8 mouse cellular contexts compared by ENCODE assay signal in the genomic region with DNA sequence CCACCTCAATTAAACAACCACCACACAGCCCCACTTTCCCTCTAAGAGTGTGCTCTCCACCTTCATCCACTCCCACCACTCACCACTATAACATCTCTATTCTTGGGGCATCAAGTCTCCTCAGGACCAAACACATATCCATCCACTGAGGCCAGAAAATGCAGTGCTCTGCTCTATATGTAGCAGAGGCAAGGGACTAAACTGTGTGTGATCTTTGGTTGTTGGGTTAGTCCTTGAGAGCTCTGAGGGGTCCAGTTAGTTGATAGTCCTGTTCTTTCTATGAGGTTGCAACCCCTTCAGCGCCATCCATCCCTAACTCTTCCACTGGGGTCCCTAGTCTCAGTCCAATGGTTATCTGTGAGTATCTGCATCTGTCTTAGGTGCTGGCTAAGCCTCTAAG. TPM values are rescaled to one million over a fixed set of nuclear protein-coding genes. Genes with fewer than 3 reads are reported as not detected.
DNase-seq lines count a peak whose midpoint lies in the region; ATAC-seq and TF ChIP-seq lines count a peak whose summit lies in the region.

No protein-coding gene starts in this region.

- TF ChIP-seq CTCF in lung, adult 2 months (IDR thresholded peaks at IDR 0.05; ENCODE audit: insufficient read depth, low read length): no peak

- peak; percentile 68 for ATAC-seq in lung, embryonic 15.5 days (ENCODE audit: borderline replicate concordance, extremely low read depth, low FRiP score, low TSS enrichment)
- peak; percentile 44 for ATAC-seq in heart, embryonic 16.5 days (replicated peaks; ENCODE audit: extremely low read depth, insufficient read depth, low FRiP score)
- peak; percentile 51; the same call in 1 of the 2 replicates for ATAC-seq in liver, embryonic 13.5 days (ENCODE audit: low read depth)
- peak; percentile 31 for ATAC-seq in neutrophil, adult 5-6 weeks (ENCODE audit: extremely low read depth, insufficient number of reproducible peaks, low FRiP score, poor library complexity, severe bottlenecking)

- H3K27ac ChIP-seq in lung, embryonic 15.5 days: no peak overlapping the region
- no peak overlapping the region for H3K27ac ChIP-seq in heart, embryonic 16.5 days (ENCODE audit: low read length)
- H3K27ac ChIP-seq in liver, embryonic 13.5 days: no peak overlapping the region

- no peaks in the 10 kb centered on the region for H3K4me1 ChIP-seq in lung, embryonic 15.5 days
- H3K4me1 ChIP-seq in lung, adult 2 months (ENCODE audit: control insufficient read depth, insufficient read depth, low read length): no peaks in the 10 kb centered on the region
- H3K4me1 ChIP-seq in heart, embryonic 16.5 days (ENCODE audit: control insufficient read depth, insufficient read depth, low read length): no peaks in the 10 kb centered on the region
- H3K4me1 ChIP-seq in liver, embryonic 13.5 days (replicated peaks): no peaks in the 10 kb centered on the region

- 61% methylated on average over 1 of the region's 1 CpGs for WGBS in lung, embryonic 15.5 days
- 53% methylated on average over 1 of the region's 1 CpGs for WGBS in lung, adult 2 months
- WGBS in heart, embryonic 16.5 days: 52% methylated on average over 1 of the region's 1 CpGs
- 44% methylated on average over 1 of the region's 1 CpGs for WGBS in liver, embryonic 13.5 days (ENCODE audit: insufficient replicate concordance)

- H3K4me3 ChIP-seq in lung, embryonic 15.5 days: no peak overlapping the region
- no peak overlapping the region for H3K4me3 ChIP-seq in lung, adult 2 months (replicated peaks; ENCODE audit: extremely low read depth, low read depth, low read length)
- H3K4me3 ChIP-seq in heart, embryonic 16.5 days (ENCODE audit: low read length): no peak overlapping the region
- H3K4me3 ChIP-seq in liver, embryonic 13.5 days (replicated peaks): no peak overlapping the region

- no peak overlapping the region for H3K9ac ChIP-seq in lung, embryonic 15.5 days
- H3K9ac ChIP-seq in heart, embryonic 16.5 days (ENCODE audit: low read length): no peak overlapping the region
- no peak overlapping the region for H3K9ac ChIP-seq in liver, embryonic 13.5 days

- TF ChIP-seq POLR2A in lung, adult 2 months (IDR thresholded peaks at IDR 0.05; ENCODE audit: borderline replicate concordance, extremely low read depth, low read depth, low read length): no peak

- no peaks in the 10 kb centered on the region for H3K36me3 ChIP-seq in lung, embryonic 15.5 days
- H3K36me3 ChIP-seq in heart, embryonic 16.5 days (ENCODE audit: control insufficient read depth, insufficient read depth): no peaks in the 10 kb centered on the region
- H3K36me3 ChIP-seq in liver, embryonic 13.5 days: no peaks in the 10 kb centered on the region

- H3K9me3 ChIP-seq in lung, embryonic 15.5 days: no peaks in the 10 kb centered on the region
- no peaks in the 10 kb centered on the region; the same call in 1 of the 2 replicates for H3K9me3 ChIP-seq in heart, embryonic 16.5 days (replicated peaks; ENCODE audit: control insufficient read depth, low read length)
- H3K9me3 ChIP-seq in liver, embryonic 13.5 days (replicated peaks): 0 out of 2 replicates have a peak, but pooled peaks cover 4% of the 10 kb centered on the region

- H3K4me2 ChIP-seq in lung, embryonic 15.5 days: no peak overlapping the region
- H3K4me2 ChIP-seq in heart, embryonic 16.5 days (ENCODE audit: low read depth, low read length): no peak overlapping the region
- H3K4me2 ChIP-seq in liver, embryonic 13.5 days: no peak overlapping the region

- DNase-seq in lung, adult 2 months: no peak
- DNase-seq in embryo, embryonic 11 days: peak; percentile 7
- no peak for DNase-seq in liver, embryonic 13.5 days
- no peak for DNase-seq in right cerebral cortex, adult 2 months (ENCODE audit: low spot score in 2 of 2)
- DNase-seq in left cerebral cortex, adult 11 months (ENCODE audit: low spot score): no peak

- H3K27me3 ChIP-seq in lung, embryonic 15.5 days: no peaks in the 10 kb centered on the region
- H3K27me3 ChIP-seq in heart, embryonic 16.5 days (ENCODE audit: control insufficient read depth, insufficient read depth, low read length): no peaks in the 10 kb centered on the region
- no peaks in the 10 kb centered on the region for H3K27me3 ChIP-seq in liver, embryonic 13.5 days

RNA-seq across cellular contexts. Expression of a gene that starts 0.7 kb away (rescaled TPM):
- not detected in 2 replicates for polyA plus RNA-seq in lung, embryonic 15.5 days (2015; fragmentation: Nextera tagmentation; extraction: Ambion mirVana)
- not detected in 2 replicates for polyA plus RNA-seq in lung, adult 2 months (2012; rRNA removed)
- not detected in 2 replicates for polyA plus RNA-seq in heart, embryonic 16.5 days (2015; fragmentation: Nextera tagmentation; extraction: Ambion mirVana)
- polyA plus RNA-seq in liver, embryonic 13.5 days (2015; fragmentation: Nextera tagmentation; extraction: Ambion mirVana): not detected in 2 replicates
- not detected in 2 replicates for total RNA-seq in neutrophil, adult 5-6 weeks (2017)
